Comparison of ENCODE assay signal across 22 mouse cellular contexts in genomic region chr12:89377687-89378086, GRCm38 (mm10).
DNase-seq lines count a peak whose midpoint lies in the region; ATAC-seq and TF ChIP-seq lines count a peak whose summit lies in the region.
"Had no signal": no experiment of that assay in that cellular context is flagged by ENCODE, and none has a peak within 500 bp of the region (broad histone marks: within the 10 kb centered on the region; RNA-seq: fewer than 3 reads in every experiment).

No protein-coding gene starts in this region.

- no peak overlapping the region for H3K4me3 ChIP-seq in forebrain, embryonic 15.5 days
- no peak overlapping the region for H3K4me3 ChIP-seq in forebrain, embryonic 12.5 days (replicated peaks)
- H3K4me3 ChIP-seq in left cerebral cortex, adult 2 months, result no peak overlapping the region
- H3K4me3 ChIP-seq in midbrain, embryonic 16.5 days (ENCODE audit: low read depth, low read length), result no peak overlapping the region
- H3K4me3 ChIP-seq in midbrain, embryonic 15.5 days, result no peak overlapping the region
- no peak overlapping the region for H3K4me3 ChIP-seq in forebrain, postnatal 0 days (ENCODE audit: low read depth, low read length)
- H3K4me3 ChIP-seq: embryonic facial prominence, embryonic 15.5 days; erythroblast, embryonic 14.5 days; gastrocnemius, adult 2 months; heart, embryonic 12.5 days; hindbrain, embryonic 10.5 days; intestine, embryonic 15.5 days had no signal

- peak overlapping the region; percentile 86 for H3K27ac ChIP-seq in forebrain, embryonic 15.5 days (replicated peaks)
- no peak overlapping the region for H3K27ac ChIP-seq in forebrain, embryonic 12.5 days
- peak overlapping the region; percentile 89 for H3K27ac ChIP-seq in left cerebral cortex, adult 2 months
- H3K27ac ChIP-seq in midbrain, embryonic 16.5 days (ENCODE audit: low read length), result no peak overlapping the region
- no peak overlapping the region for H3K27ac ChIP-seq in midbrain, embryonic 15.5 days
- peak overlapping the region; percentile 89 for H3K27ac ChIP-seq in forebrain, postnatal 0 days (ENCODE audit: low read depth, low read length)
- H3K27ac ChIP-seq: embryonic facial prominence, embryonic 15.5 days; gastrocnemius, adult 2 months; hindbrain, embryonic 10.5 days; intestine, embryonic 15.5 days had no signal

- H3K9ac ChIP-seq in forebrain, embryonic 15.5 days (replicated peaks), result no peak overlapping the region
- H3K9ac ChIP-seq in forebrain, embryonic 12.5 days, result no peak overlapping the region
- H3K9ac ChIP-seq in midbrain, embryonic 16.5 days (ENCODE audit: low read depth, low read length), result no peak overlapping the region
- H3K9ac ChIP-seq in midbrain, embryonic 15.5 days, result no peak overlapping the region
- H3K9ac ChIP-seq in forebrain, postnatal 0 days, result no peak overlapping the region
- H3K9ac ChIP-seq: embryonic facial prominence, embryonic 15.5 days; heart, embryonic 12.5 days; intestine, embryonic 15.5 days had no signal

- no peak overlapping the region for H3K4me2 ChIP-seq in forebrain, embryonic 15.5 days (replicated peaks)
- H3K4me2 ChIP-seq in forebrain, embryonic 12.5 days, result no peak overlapping the region
- H3K4me2 ChIP-seq in midbrain, embryonic 16.5 days (ENCODE audit: low read length), result no peak overlapping the region
- no peak overlapping the region for H3K4me2 ChIP-seq in midbrain, embryonic 15.5 days
- H3K4me2 ChIP-seq in forebrain, postnatal 0 days (ENCODE audit: low read depth), result no peak overlapping the region
- H3K4me2 ChIP-seq: embryonic facial prominence, embryonic 15.5 days; heart, embryonic 12.5 days; intestine, embryonic 15.5 days had no signal

- no peaks in the 10 kb centered on the region for H3K9me3 ChIP-seq in forebrain, embryonic 15.5 days
- H3K9me3 ChIP-seq in forebrain, embryonic 12.5 days, result no peaks in the 10 kb centered on the region
- no peaks in the 10 kb centered on the region for H3K9me3 ChIP-seq in midbrain, embryonic 16.5 days (replicated peaks; ENCODE audit: control insufficient read depth, low read length, poor library complexity, severe bottlenecking)
- H3K9me3 ChIP-seq in midbrain, embryonic 15.5 days, result no peaks in the 10 kb centered on the region
- H3K9me3 ChIP-seq in forebrain, postnatal 0 days (ENCODE audit: low read length), result no peaks in the 10 kb centered on the region
- H3K9me3 ChIP-seq: embryonic facial prominence, embryonic 15.5 days; heart, embryonic 12.5 days; hindbrain, embryonic 10.5 days; intestine, embryonic 15.5 days had no signal

- intact Hi-C loops in left cerebral cortex, adult 2 months (cut with DNase I), result loop anchor here (1.0 to 5.0 kb wide), 3 partner anchors 18 to 65 kb away; no protein-coding TSS in a partner anchor
- intact Hi-C loops in left cerebral cortex, postnatal 25 days (cut with DNase I), result loop anchor here (1.0 to 5.0 kb wide), 2 partner anchors 18 to 665 kb away; no protein-coding TSS in a partner anchor

- no peaks in the 10 kb centered on the region for H3K27me3 ChIP-seq in forebrain, embryonic 15.5 days
- H3K27me3 ChIP-seq in forebrain, embryonic 12.5 days, result no peaks in the 10 kb centered on the region
- no peaks in the 10 kb centered on the region for H3K27me3 ChIP-seq in midbrain, embryonic 16.5 days (ENCODE audit: control insufficient read depth, insufficient read depth, low read depth, low read length)
- H3K27me3 ChIP-seq in midbrain, embryonic 15.5 days (replicated peaks), result no peaks in the 10 kb centered on the region
- no peaks in the 10 kb centered on the region for H3K27me3 ChIP-seq in forebrain, postnatal 0 days (ENCODE audit: insufficient read depth, low read length)
- H3K27me3 ChIP-seq: CH12.LX; embryonic facial prominence, embryonic 15.5 days; heart, embryonic 12.5 days; intestine, embryonic 15.5 days; Patski had no signal

- TF ChIP-seq CTCF in left cerebral cortex, adult 2 months (IDR thresholded peaks at IDR 0.05), result no peak
- TF ChIP-seq CTCF in forebrain, postnatal 0 days (IDR thresholded peaks at IDR 0.05; ENCODE audit: low read depth), result no peak

- ATAC-seq in forebrain, embryonic 15.5 days (replicated peaks), result 0 out of 2 replicates have a peak, but pooled peaks have one; percentile 51
- ATAC-seq in forebrain, embryonic 12.5 days (ENCODE audit: low FRiP score), result no peak
- 0 out of 2 replicates have a peak, but pooled peaks have one; percentile 45 for ATAC-seq in midbrain, embryonic 16.5 days
- ATAC-seq in midbrain, embryonic 15.5 days (replicated peaks), result no peak; the same call in 1 of the 2 replicates
- ATAC-seq in forebrain, postnatal 0 days, result no peak
- ATAC-seq: activated CD4-positive, CD25-positive, alpha-beta regulatory T cell, adult 4 months; intestine, embryonic 15.5 days; Patski had no signal

- 89% methylated on average over 2 of the region's 2 CpGs for WGBS in forebrain, embryonic 15.5 days
- 88% methylated on average over 2 of the region's 2 CpGs for WGBS in forebrain, embryonic 12.5 days
- WGBS in midbrain, embryonic 16.5 days, result 89% methylated on average over 2 of the region's 2 CpGs
- WGBS in midbrain, embryonic 15.5 days, result 94% methylated on average over 2 of the region's 2 CpGs
- 90% methylated on average over 2 of the region's 2 CpGs for WGBS in forebrain, postnatal 0 days

- H3K4me1 ChIP-seq in forebrain, embryonic 15.5 days, result peaks cover 15% of the 10 kb centered on the region; the same call in 1 of the 2 replicates
- H3K4me1 ChIP-seq in forebrain, embryonic 12.5 days, result no peaks in the 10 kb centered on the region
- peaks cover 9% of the 10 kb centered on the region for H3K4me1 ChIP-seq in midbrain, embryonic 16.5 days (ENCODE audit: control insufficient read depth, insufficient read depth, low read length)
- H3K4me1 ChIP-seq in midbrain, embryonic 15.5 days, result peaks cover 5% of the 10 kb centered on the region; the same call in 1 of the 2 replicates
- H3K4me1 ChIP-seq in forebrain, postnatal 0 days (ENCODE audit: insufficient read depth), result peaks cover 11% of the 10 kb centered on the region
- H3K4me1 ChIP-seq: embryonic facial prominence, embryonic 15.5 days; intestine, embryonic 15.5 days had no signal

- no peaks in the 10 kb centered on the region for H3K36me3 ChIP-seq in forebrain, embryonic 15.5 days
- H3K36me3 ChIP-seq in forebrain, embryonic 12.5 days (replicated peaks), result no peaks in the 10 kb centered on the region
- H3K36me3 ChIP-seq in midbrain, embryonic 16.5 days (ENCODE audit: control insufficient read depth, insufficient read depth, low read length), result no peaks in the 10 kb centered on the region
- H3K36me3 ChIP-seq in midbrain, embryonic 15.5 days (replicated peaks), result no peaks in the 10 kb centered on the region
- no peaks in the 10 kb centered on the region for H3K36me3 ChIP-seq in forebrain, postnatal 0 days (ENCODE audit: insufficient read depth)
- H3K36me3 ChIP-seq: embryonic facial prominence, embryonic 15.5 days; heart, embryonic 12.5 days; hindbrain, embryonic 10.5 days; intestine, embryonic 15.5 days had no signal

- no peak for DNase-seq in left cerebral cortex, adult 2 months (ENCODE audit: extremely low spot score in 1 of 2, low spot score in 2 of 2)
- no peak for DNase-seq in left cerebral cortex, postnatal 25 days (ENCODE audit: low spot score in 2 of 2)
- no peak for DNase-seq in forebrain, postnatal 0 days
- DNase-seq in spleen, postnatal 10 days (ENCODE audit: low spot score in 2 of 2), result no peak
- DNase-seq: adrenal gland, postnatal 14 days; cerebellum, adult 2 months; cerebellum, postnatal 10 days; embryo, embryonic 11 days; gastrocnemius, adult 2 months; gastrocnemius, postnatal 25 days had no signal

Comparison
In these comparisons a context has a peak if more than half of its experiments do, and no peak if none do; other contexts are left out.
1. ATAC-seq: peak in forebrain, embryonic 15.5 days (single experiment) and midbrain, embryonic 16.5 days (single experiment); none in forebrain, embryonic 12.5 days (single experiment), midbrain, embryonic 15.5 days (single experiment) and forebrain, postnatal 0 days (single experiment).
2. H3K27ac ChIP-seq: peak in forebrain, embryonic 15.5 days (single experiment), left cerebral cortex, adult 2 months (single experiment) and forebrain, postnatal 0 days (single experiment); none in forebrain, embryonic 12.5 days (single experiment), midbrain, embryonic 16.5 days (single experiment) and midbrain, embryonic 15.5 days (single experiment).